Mouse (Mus musculus) hindbrain, embryonic 15.5 days (tissue): ENCODE data around the gene Myd88. TPM values are rescaled to one million over a fixed set of nuclear protein-coding genes. Genes with fewer than 3 reads are reported as not detected.
"Not testable (repeated sequence)": the region's sequence is repeated elsewhere in the genome, so short reads cannot be mapped to it uniquely, and the experiment has no call there.

Experiments used
- ATAC-seq: fragments of 200-750 bp; cut with Nextera tagmentation; 2 replicates; pipeline ENCODE4 v1.8.0; 2017; ENCODE audit warnings: low read depth, moderate number of reproducible peaks, moderate TSS enrichment; ENCODE audit not compliant: low FRiP score
- H3K27ac ChIP-seq: fragments of 300-500 bp; sonication (generic); replicated peaks from 2 replicates; pipeline ENCODE4 v1.5.1; 2015; ENCODE audit warnings: mild to moderate bottlenecking, inconsistent platforms
- H3K27me3 ChIP-seq: fragments of 300-500 bp; sonication (generic); 2 replicates; pipeline ENCODE4 v1.6.1; 2015; ENCODE audit warnings: control low read depth, inconsistent platforms
- H3K36me3 ChIP-seq: fragments of 300-500 bp; sonication (generic); 2 replicates; pipeline ENCODE4 v1.6.1; 2015; ENCODE audit warnings: control low read depth, inconsistent platforms
- H3K4me1 ChIP-seq: fragments of 300-500 bp; sonication (generic); replicated peaks from 2 replicates; pipeline ENCODE4 v1.6.1; 2015; ENCODE audit warnings: control low read depth, inconsistent platforms
- H3K4me2 ChIP-seq: fragments of 300-500 bp; sonication (generic); 2 replicates; pipeline ENCODE4 v1.6.1; 2015; ENCODE audit warnings: moderate library complexity, mild to moderate bottlenecking, inconsistent platforms
- H3K4me3 ChIP-seq: fragments of 300-500 bp; sonication (generic); 2 replicates; pipeline ENCODE4 v1.5.1; 2015; ENCODE audit warnings: mild to moderate bottlenecking, inconsistent platforms
- H3K9ac ChIP-seq: fragments of 300-500 bp; sonication (generic); 2 replicates; pipeline ENCODE4 v1.6.1; 2015; ENCODE audit warnings: inconsistent platforms
- H3K9me3 ChIP-seq: fragments of 300-500 bp; sonication (generic); 2 replicates; pipeline ENCODE4 v1.6.1; 2016; ENCODE audit warnings: control low read depth, inconsistent platforms
- WGBS: fragments of 180-500 bp; shearing (Covaris S2); methylation state at CpG from one replicate; pipeline ENCODE4 v1.1.7; 2015; 5-methylcytosine and 5-hydroxymethylcytosine counted together
- polyA plus RNA-seq: library from polyadenylated mRNA; unstranded; fragments of >200 nt; fragmentation: Nextera tagmentation; extraction: Ambion mirVana; gene quantifications from 2 replicates; pipeline ENCODE4 v1.2.1, GENCODE M21; 2015

Myd88 gene
- polyA plus RNA-seq: 6.6 and 6.8 TPM in 2 replicates

DNA sequence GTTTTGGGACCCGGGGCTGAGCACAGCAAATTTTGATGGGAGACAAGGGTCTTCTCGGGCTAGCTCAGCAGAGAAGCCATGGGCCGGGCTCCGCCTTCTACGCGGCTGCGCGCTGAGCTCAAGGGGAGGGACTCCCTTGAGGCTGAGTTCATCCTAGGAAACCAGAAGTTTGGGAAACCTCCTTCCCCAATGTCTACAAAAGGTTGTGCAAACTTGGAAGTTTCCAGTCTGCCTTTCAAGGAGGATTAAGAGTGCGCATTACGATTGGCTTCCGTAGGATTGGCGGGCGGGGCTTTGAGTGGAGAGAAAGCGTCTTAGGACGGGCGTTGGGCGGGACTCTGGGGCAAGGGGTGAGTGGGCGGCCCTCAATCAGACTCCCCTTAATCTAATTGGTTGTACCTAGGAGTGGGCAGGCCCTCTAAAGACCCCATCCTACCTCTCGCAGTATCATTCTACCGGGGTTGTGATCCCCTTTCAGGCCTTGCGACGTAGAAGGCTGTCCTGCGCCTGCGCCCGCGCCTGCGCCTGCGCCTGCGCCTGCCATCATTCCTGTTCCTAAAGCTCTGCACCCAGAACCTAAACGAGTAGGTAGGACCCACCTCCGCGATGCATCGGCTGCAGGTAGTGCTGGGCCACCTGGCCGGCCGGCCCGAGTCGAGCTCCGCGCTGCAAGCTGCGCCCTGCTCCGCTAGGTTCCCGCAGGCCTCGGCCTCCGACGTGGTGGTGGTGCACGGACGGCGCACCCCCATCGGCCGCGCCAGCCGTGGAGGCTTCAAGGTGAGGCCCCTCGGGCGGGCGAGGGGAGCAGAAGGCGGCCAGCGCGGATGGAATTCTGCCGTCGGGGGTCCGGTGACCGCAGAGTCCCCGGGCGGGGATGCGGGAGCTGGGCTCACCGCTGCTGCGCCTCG lies at the start of gene Myd88:
Gene Myd88, minus strand, starts transcription at position 503 of the 908 bp plus-strand sequence.
- ATAC-seq: peak; percentile 97
- WGBS: under 1% methylated on average over 52 of the region's 68 CpGs
- Histone ChIP-seq H3K27ac (peak within 1 kb of the TSS; percentile 92), H3K9ac (peak within 1 kb of the TSS; percentile 94), H3K4me2 (peak within 1 kb of the TSS; percentile 83), H3K4me1 (peaks cover 33% of the 10 kb centered on the region), H3K27me3 (0 out of 2 replicates have a peak, but pooled peaks cover 4% of the 10 kb centered on the region), H3K9me3 (no peaks in the 10 kb centered on the region), H3K36me3 (peaks cover 24% of the 10 kb centered on the region), H3K4me3 (peak within 1 kb of the TSS; percentile 93)

DNA sequence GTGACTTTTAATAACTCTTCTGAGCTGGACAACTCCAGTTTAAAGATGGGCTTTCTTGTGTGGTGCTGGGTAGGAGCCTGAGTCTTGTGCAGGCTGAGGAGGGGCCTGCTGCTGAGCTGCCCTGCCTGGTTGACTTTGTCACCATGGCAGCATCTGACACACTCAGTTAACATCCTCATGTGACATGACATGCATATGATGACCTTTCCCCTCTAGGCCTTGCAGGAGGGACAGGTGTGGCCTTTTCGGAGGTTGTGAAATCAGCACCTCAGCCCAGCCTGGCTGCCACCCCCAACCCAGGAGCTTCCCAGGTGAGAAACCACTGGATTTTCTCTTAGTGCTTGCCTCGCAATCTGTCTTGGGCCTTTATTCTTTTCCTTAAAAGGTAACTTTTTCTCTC lies 49.0 kb upstream of the Myd88 start:
- 95% methylated on average over 2 of the region's 2 CpGs for WGBS
- no peaks in the 10 kb centered on the region for H3K4me1 ChIP-seq
- H3K36me3 ChIP-seq: no peaks in the 10 kb centered on the region
- H3K9me3 ChIP-seq: no peaks in the 10 kb centered on the region
- H3K4me2 ChIP-seq: no peak overlapping the region
- no peak overlapping the region for H3K27ac ChIP-seq
- ATAC-seq: no peak
- no peaks in the 10 kb centered on the region for H3K27me3 ChIP-seq
- no peak overlapping the region for H3K9ac ChIP-seq
- no peak overlapping the region for H3K4me3 ChIP-seq

DNA sequence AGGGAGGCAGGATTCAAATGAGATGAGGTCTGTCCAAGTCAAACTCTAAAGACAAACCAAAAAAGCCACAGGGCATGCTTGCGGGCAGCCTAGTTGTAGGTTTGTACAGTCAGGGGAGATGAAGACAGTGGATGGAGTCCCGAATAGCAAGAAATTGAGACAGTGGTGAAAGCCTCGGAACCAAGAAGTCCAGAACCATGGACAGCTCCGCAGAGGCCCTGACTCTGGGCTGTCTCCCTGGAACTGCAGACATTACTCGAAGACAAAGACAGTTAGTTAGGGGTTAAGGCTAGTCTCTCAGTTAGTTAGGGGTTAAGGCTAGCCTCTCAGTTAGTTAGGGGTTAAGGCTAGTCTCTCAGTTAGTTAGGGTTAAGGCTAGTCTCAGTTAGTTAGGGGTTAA lies 47.7 kb upstream of the Myd88 start:
- no peak overlapping the region for H3K9ac ChIP-seq
- H3K4me2 ChIP-seq: no peak overlapping the region
- ATAC-seq: no peak
- no peak overlapping the region for H3K27ac ChIP-seq
- no peaks in the 10 kb centered on the region for H3K27me3 ChIP-seq
- no peaks in the 10 kb centered on the region for H3K36me3 ChIP-seq
- no peaks in the 10 kb centered on the region for H3K4me1 ChIP-seq
- no peaks in the 10 kb centered on the region for H3K9me3 ChIP-seq
- H3K4me3 ChIP-seq: no peak overlapping the region
- 63% methylated on average over 5 of the region's 5 CpGs for WGBS

DNA sequence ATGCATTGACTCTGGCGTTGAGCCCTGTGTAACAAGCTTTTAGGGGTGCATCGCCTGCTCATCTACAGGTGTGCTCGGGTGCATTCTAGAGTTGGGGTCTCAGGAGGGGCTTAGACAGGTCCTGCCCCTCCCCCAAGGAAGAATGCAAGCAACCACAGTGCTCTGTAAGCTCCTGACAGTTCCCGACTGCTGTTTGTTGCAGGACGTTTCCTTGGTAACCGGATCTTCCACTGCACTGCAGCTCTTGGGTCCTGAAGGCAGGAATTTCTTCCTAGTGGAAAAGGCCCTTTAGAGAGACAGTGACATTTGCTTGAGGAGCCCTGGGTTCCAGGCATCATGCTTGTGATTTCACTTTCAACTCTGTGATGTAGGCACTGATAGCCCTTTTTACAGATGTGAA lies 41.4 kb upstream of the Myd88 start:
- no peaks in the 10 kb centered on the region for H3K36me3 ChIP-seq
- H3K9ac ChIP-seq: no peak overlapping the region
- H3K4me2 ChIP-seq: no peak overlapping the region
- 62% methylated on average over 6 of the region's 6 CpGs for WGBS
- H3K9me3 ChIP-seq: no peaks in the 10 kb centered on the region
- H3K27ac ChIP-seq: no peak overlapping the region
- ATAC-seq: no peak
- no peak overlapping the region for H3K4me3 ChIP-seq
- H3K4me1 ChIP-seq: no peaks in the 10 kb centered on the region; the same call in 1 of the 2 replicates
- no peaks in the 10 kb centered on the region for H3K27me3 ChIP-seq

- 93% methylated on average over 4 of the region's 4 CpGs for WGBS
- Histone ChIP-seq H3K27ac (no peak overlapping the region), H3K4me3 (no peak overlapping the region), H3K9ac (no peak overlapping the region), H3K4me1 (no peaks in the 10 kb centered on the region; the same call in 1 of the 2 replicates), H3K36me3 (no peaks in the 10 kb centered on the region), H3K4me2 (no peak overlapping the region), H3K9me3 (no peaks in the 10 kb centered on the region), H3K27me3 (no peaks in the 10 kb centered on the region)
- no peak for ATAC-seq
Observed at GRCm38 (mm10) chr9:119378231-119378630, 37.0 kb upstream of the Myd88 start.

DNA sequence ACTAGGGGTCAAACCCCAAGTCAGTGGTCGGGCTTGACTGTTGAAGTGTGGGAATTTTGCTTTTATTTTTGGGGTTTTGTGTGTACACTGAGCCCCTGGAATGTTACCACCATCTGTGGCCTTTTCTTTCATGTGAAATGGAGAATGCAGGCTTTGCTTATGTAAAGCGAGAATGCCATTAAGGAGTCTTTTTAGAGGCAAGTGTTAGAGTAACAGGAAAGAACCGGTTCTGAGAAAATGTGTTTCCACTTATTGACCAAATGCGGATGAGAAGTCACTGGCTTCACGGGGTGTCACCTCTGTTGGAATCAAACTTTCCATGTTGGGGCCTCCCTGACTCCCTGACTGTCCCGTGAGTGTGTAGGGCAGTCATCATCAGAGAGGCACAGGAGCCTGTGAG lies 34.3 kb upstream of the Myd88 start:
- no peak overlapping the region for H3K4me2 ChIP-seq
- H3K4me3 ChIP-seq: no peak overlapping the region
- no peaks in the 10 kb centered on the region for H3K9me3 ChIP-seq
- H3K9ac ChIP-seq: no peak overlapping the region
- no peaks in the 10 kb centered on the region for H3K27me3 ChIP-seq
- H3K36me3 ChIP-seq: no peaks in the 10 kb centered on the region
- no peak overlapping the region for H3K27ac ChIP-seq
- ATAC-seq: no peak
- WGBS: 66% methylated on average over 6 of the region's 6 CpGs
- no peaks in the 10 kb centered on the region for H3K4me1 ChIP-seq

DNA sequence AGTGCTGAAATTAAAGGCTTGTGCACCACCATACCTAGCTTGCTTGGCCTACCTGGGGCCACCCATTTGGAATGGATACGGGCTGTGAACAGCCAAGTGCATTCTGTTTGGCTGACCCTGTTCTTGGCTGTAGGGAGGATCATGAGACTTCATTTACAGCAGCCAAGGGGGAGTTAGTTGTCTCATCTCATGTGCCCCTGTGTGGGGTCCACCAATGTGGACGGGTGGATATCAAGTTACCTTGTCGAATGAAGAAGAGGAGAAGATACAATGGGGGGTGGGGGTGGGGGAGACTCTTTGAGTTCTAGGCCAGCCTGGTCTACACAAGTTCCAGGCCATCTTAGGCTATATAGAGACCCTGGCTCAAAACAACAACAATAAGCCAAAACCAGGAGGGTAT lies 33.8 kb upstream of the Myd88 start:
- no peaks in the 10 kb centered on the region for H3K36me3 ChIP-seq
- H3K4me2 ChIP-seq: no peak overlapping the region
- no peak overlapping the region for H3K4me3 ChIP-seq
- H3K27me3 ChIP-seq: no peaks in the 10 kb centered on the region
- 76% methylated on average over 3 of the region's 3 CpGs for WGBS
- ATAC-seq: no peak
- no peak overlapping the region for H3K27ac ChIP-seq
- no peaks in the 10 kb centered on the region for H3K9me3 ChIP-seq
- H3K4me1 ChIP-seq: no peaks in the 10 kb centered on the region
- no peak overlapping the region for H3K9ac ChIP-seq

DNA sequence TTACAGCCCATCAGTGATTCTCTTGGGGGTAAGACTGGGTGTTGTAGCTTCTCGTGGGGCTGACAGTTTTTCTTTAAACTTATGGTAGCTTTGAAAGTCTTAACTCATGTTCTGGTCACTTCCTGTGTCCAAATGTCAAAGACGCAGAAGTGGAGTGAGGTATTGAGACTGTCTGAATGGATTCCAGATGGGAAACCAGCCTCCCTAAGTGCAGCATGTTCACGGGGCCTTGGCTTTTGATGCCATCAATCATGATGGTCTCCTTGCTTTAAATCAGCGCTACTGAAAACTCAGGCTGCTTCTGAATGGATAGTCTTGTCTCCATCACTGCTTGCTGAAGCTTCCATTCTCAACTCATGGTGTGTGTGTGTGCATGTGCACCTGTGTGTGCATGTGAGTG lies 30.0 kb upstream of the Myd88 start:
- H3K27me3 ChIP-seq: no peaks in the 10 kb centered on the region
- H3K4me3 ChIP-seq: no peak overlapping the region
- no peak overlapping the region for H3K9ac ChIP-seq
- no peak overlapping the region for H3K4me2 ChIP-seq
- H3K9me3 ChIP-seq: no peaks in the 10 kb centered on the region
- H3K36me3 ChIP-seq: no peaks in the 10 kb centered on the region
- 82% methylated on average over 4 of the region's 4 CpGs for WGBS
- H3K4me1 ChIP-seq: no peaks in the 10 kb centered on the region
- no peak overlapping the region for H3K27ac ChIP-seq
- no peak for ATAC-seq

DNA sequence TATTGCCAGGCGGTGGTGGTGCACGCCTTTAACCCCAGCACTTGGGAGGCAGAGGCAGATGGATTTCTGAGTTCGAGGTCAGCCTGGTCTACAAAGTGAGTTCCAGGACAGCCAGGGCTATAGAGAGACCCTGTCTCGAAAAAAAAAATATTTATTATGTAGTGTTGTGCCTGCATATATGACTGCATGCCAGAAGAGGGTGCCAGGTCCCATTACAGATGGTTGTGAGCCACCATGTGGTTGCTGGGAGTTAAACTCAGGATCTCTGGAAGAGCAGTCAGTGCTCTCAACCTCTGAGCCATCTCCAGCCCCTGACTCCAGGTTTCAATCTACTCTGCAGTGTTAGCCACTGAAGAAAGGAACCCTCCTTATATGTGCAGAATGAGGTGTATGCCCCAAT lies 29.6 kb upstream of the Myd88 start:
- not testable (repeated sequence) for H3K9ac ChIP-seq, H3K9me3 ChIP-seq, H3K4me1 ChIP-seq, H3K27ac ChIP-seq, H3K4me3 ChIP-seq, H3K27me3 ChIP-seq, H3K36me3 ChIP-seq, ATAC-seq, H3K4me2 ChIP-seq
- WGBS: 93% methylated on average over 4 of the region's 4 CpGs

DNA sequence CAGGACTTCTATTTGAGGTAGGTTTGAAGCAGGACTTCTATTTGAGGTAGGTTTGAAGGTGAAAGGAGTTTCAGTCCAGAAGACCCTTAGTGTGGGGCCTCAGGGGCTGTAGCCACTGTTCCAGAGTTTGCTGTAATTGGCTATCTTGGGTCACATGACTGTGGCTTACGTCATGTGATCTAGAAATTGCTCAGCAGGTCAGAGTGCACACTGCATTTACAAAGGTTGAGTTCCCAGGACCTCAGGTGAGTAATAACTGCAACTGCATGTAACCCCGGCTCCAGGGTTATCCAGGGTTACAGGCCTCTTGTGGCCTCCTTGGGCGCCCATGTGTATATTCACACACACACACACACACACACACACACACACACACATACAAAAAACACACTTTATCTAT lies 27.2 kb upstream of the Myd88 start:
- H3K4me2 ChIP-seq: no peak overlapping the region
- no peak overlapping the region for H3K4me3 ChIP-seq
- ATAC-seq: no peak
- no peak overlapping the region for H3K9ac ChIP-seq
- H3K27ac ChIP-seq: no peak overlapping the region
- no peaks in the 10 kb centered on the region for H3K27me3 ChIP-seq
- H3K36me3 ChIP-seq: no peaks in the 10 kb centered on the region
- WGBS: 83% methylated on average over 3 of the region's 3 CpGs
- no peaks in the 10 kb centered on the region for H3K4me1 ChIP-seq
- H3K9me3 ChIP-seq: no peaks in the 10 kb centered on the region

GRCm38 (mm10) chr9:119365284-119365683 lies 24.1 kb upstream of the Myd88 start, which contains the start of gene Slc22a14:
Gene Slc22a14 (minus strand): TSS chr9:119365553.
- no peak for ATAC-seq
- 72% methylated on average over 7 of the region's 7 CpGs for WGBS
- H3K4me2 ChIP-seq: no peak within 1 kb of the TSS
- no peaks in the 10 kb centered on the region for H3K9me3 ChIP-seq
- H3K27ac ChIP-seq: no peak within 1 kb of the TSS
- H3K27me3 ChIP-seq: no peaks in the 10 kb centered on the region
- no peak within 1 kb of the TSS for H3K9ac ChIP-seq
- H3K4me1 ChIP-seq: no peaks in the 10 kb centered on the region
- no peaks in the 10 kb centered on the region for H3K36me3 ChIP-seq
- no peak within 1 kb of the TSS for H3K4me3 ChIP-seq

- ATAC-seq: no peak
- Histone ChIP-seq H3K4me3 (no peak overlapping the region), H3K4me1 (peaks cover 2% of the 10 kb centered on the region; the same call in 1 of the 2 replicates), H3K4me2 (no peak overlapping the region), H3K9ac (no peak overlapping the region), H3K36me3 (no peaks in the 10 kb centered on the region), H3K9me3 (no peaks in the 10 kb centered on the region), H3K27ac (no peak overlapping the region), H3K27me3 (no peaks in the 10 kb centered on the region)
- WGBS: 94% methylated on average over 12 of the region's 12 CpGs
Observed at GRCm38 (mm10) chr9:119363229-119363628, 22.0 kb upstream of the Myd88 start.
